Mouse (Mus musculus) MEL (cell line): Measurements from ENCODE around the gene Trip12. TPM values are rescaled to one million over a fixed set of nuclear protein-coding genes. Genes with fewer than 3 reads are reported as not detected.

ENCODE experiments used
- DNase-seq: peaks from one replicate; pipeline ENCODE4 v3.0.0; 2011; ENCODE audit warnings: low read depth, low spot score
- H3K27ac ChIP-seq: 2 replicates; pipeline ENCODE4 v1.5.1; 2012; ENCODE audit warnings: low read depth, mild to moderate bottlenecking, control low read depth, low read length, moderate library complexity; ENCODE audit not compliant: control insufficient read depth
- H3K27me3 ChIP-seq, 2 experiments: fragments of 150-350 bp in 1 of 2; sonication (generic) in 1 of 2; 2 replicates each; pipeline ENCODE4 v1.6.1; 2012; ENCODE audit warnings: low read length in 2 of 2, mild to moderate bottlenecking in 2 of 2, improper control_type of control experiment in 1 of 2, moderate library complexity in 1 of 2; ENCODE audit not compliant: insufficient read depth in 2 of 2, control insufficient read depth in 1 of 2
- H3K36me3 ChIP-seq, 2 experiments: 2 replicates each; pipeline ENCODE4 v1.6.1; 2012 to 2014; ENCODE audit warnings: low read length in 2 of 2, improper control_type of control experiment in 1 of 2, inconsistent platforms in 1 of 2, mild to moderate bottlenecking in 1 of 2; ENCODE audit not compliant: insufficient read depth in 2 of 2, control insufficient read depth in 1 of 2
- H3K4me1 ChIP-seq, 2 experiments: fragments of 150-350 bp in 1 of 2; sonication (generic) in 1 of 2; 2 replicates each; pipeline ENCODE4 v1.6.1; 2012; ENCODE audit warnings: low read length in 2 of 2, improper control_type of control experiment in 1 of 2, mild to moderate bottlenecking in 1 of 2; ENCODE audit not compliant: insufficient read depth in 2 of 2, control insufficient read depth in 1 of 2
- H3K4me3 ChIP-seq, 2 experiments: fragments of 150-350 bp in 1 of 2; sonication (generic) in 1 of 2; 2 replicates each; pipeline ENCODE4 v1.5.1; 2012; ENCODE audit warnings: low read depth in 2 of 2, low read length in 2 of 2, mild to moderate bottlenecking in 2 of 2, moderate library complexity in 2 of 2, control low read depth in 1 of 2, improper control_type of control experiment in 1 of 2; ENCODE audit not compliant: control insufficient read depth in 1 of 2, insufficient read depth in 1 of 2
- H3K79me2 ChIP-seq: 2 replicates; pipeline ENCODE4 v1.6.1; 2012; ENCODE audit warnings: mild to moderate bottlenecking, low read length, moderate library complexity; ENCODE audit not compliant: control insufficient read depth, poor library complexity, insufficient read depth
- H3K9ac ChIP-seq: 2 replicates; pipeline ENCODE4 v1.6.1; 2012; ENCODE audit warnings: low read depth, mild to moderate bottlenecking, control low read depth, low read length, moderate library complexity; ENCODE audit not compliant: control insufficient read depth, poor library complexity, severe bottlenecking
- H3K9me3 ChIP-seq: fragments of 150-350 bp; sonication (generic); replicated peaks from 2 replicates; pipeline ENCODE4 v1.6.1; 2012; ENCODE audit warnings: mild to moderate bottlenecking, low read length, improper control_type of control experiment, moderate library complexity; ENCODE audit not compliant: insufficient read depth
- BHLHE40 ChIP-seq: IDR thresholded peaks from 2 replicates; pipeline ENCODE4 v1.6.1; 2012; ENCODE audit warnings: low read depth, mild to moderate bottlenecking, inconsistent platforms, low read length, improper control_type of control experiment, borderline replicate concordance
- CHD2 ChIP-seq: IDR thresholded peaks from 2 replicates; pipeline ENCODE4 v1.6.1; 2011; ENCODE audit warnings: low read length, improper control_type of control experiment
- E2F4 ChIP-seq: IDR thresholded peaks from 2 replicates; pipeline ENCODE4 v1.6.1; 2011; ENCODE audit warnings: low read depth, low read length, improper control_type of control experiment, borderline replicate concordance
- ELF1 ChIP-seq: IDR thresholded peaks from 2 replicates; pipeline ENCODE4 v1.6.1; 2014; ENCODE audit warnings: low read depth, mild to moderate bottlenecking, inconsistent platforms, low read length, improper control_type of control experiment, moderate library complexity
- GABPA ChIP-seq: IDR thresholded peaks from 2 replicates; pipeline ENCODE4 v1.6.1; 2012; ENCODE audit warnings: low read depth, mild to moderate bottlenecking, inconsistent platforms, low read length, improper control_type of control experiment, moderate library complexity
- JUND ChIP-seq: IDR thresholded peaks from 2 replicates; pipeline ENCODE4 v1.6.1; 2011; ENCODE audit warnings: low read depth, mild to moderate bottlenecking, improper control_type of control experiment, low read length
- KAT2A ChIP-seq: conservative IDR thresholded peaks from 2 replicates; pipeline ENCODE4 v1.6.1; 2012; ENCODE audit warnings: low read depth, low read length, improper control_type of control experiment, inconsistent platforms
- MAFK ChIP-seq: IDR thresholded peaks from 2 replicates; pipeline ENCODE4 v1.6.1; 2011; ENCODE audit warnings: low read depth, mild to moderate bottlenecking, low read length, improper control_type of control experiment, borderline replicate concordance
- MAX ChIP-seq: IDR thresholded peaks from 2 replicates; pipeline ENCODE4 v1.6.1; 2011; ENCODE audit warnings: low read length, improper control_type of control experiment
- MAZ ChIP-seq: IDR thresholded peaks from 2 replicates; pipeline ENCODE4 v1.6.1; 2012; ENCODE audit warnings: low read depth, mild to moderate bottlenecking, inconsistent platforms, low read length, improper control_type of control experiment
- MYB ChIP-seq: IDR thresholded peaks from 2 replicates; pipeline ENCODE4 v1.6.1; 2011; ENCODE audit warnings: mild to moderate bottlenecking, low read depth, low read length, improper control_type of control experiment
- MYC ChIP-seq: IDR thresholded peaks from 2 replicates; pipeline ENCODE4 v1.6.1; 2011; ENCODE audit warnings: low read depth, mild to moderate bottlenecking, low read length, improper control_type of control experiment, moderate library complexity
- NRF1 ChIP-seq: IDR thresholded peaks from 2 replicates; pipeline ENCODE4 v1.6.1; 2014; ENCODE audit warnings: low read depth, mild to moderate bottlenecking, inconsistent platforms, low read length, improper control_type of control experiment, moderate library complexity; ENCODE audit not compliant: poor library complexity, insufficient read depth, severe bottlenecking
- POLR2AphosphoS2 ChIP-seq: IDR thresholded peaks from 2 replicates; pipeline ENCODE4 v1.6.1; 2011; ENCODE audit warnings: low read length, improper control_type of control experiment
- POLR2AphosphoS5 ChIP-seq: IDR thresholded peaks from 2 replicates; pipeline ENCODE4 v1.6.1; 2012; ENCODE audit warnings: low read depth, borderline replicate concordance, mild to moderate bottlenecking, inconsistent platforms, low read length, moderate library complexity, mixed read lengths
- RAD21 ChIP-seq: IDR thresholded peaks from 2 replicates; pipeline ENCODE4 v1.6.1; 2011; ENCODE audit warnings: mild to moderate bottlenecking, low read depth, low read length, improper control_type of control experiment
- TAL1 ChIP-seq: IDR thresholded peaks from 2 replicates; pipeline ENCODE4 v1.6.1; 2012; ENCODE audit warnings: mild to moderate bottlenecking, inconsistent platforms, low read length, moderate library complexity, mixed read lengths
- UBTF ChIP-seq: IDR thresholded peaks from 2 replicates; pipeline ENCODE4 v1.6.1; 2012; ENCODE audit warnings: low read depth, mild to moderate bottlenecking, inconsistent platforms, low read length, improper control_type of control experiment, moderate library complexity, borderline replicate concordance; ENCODE audit not compliant: insufficient read depth
- USF1 ChIP-seq: IDR thresholded peaks from 2 replicates; pipeline ENCODE4 v1.6.1; 2014; ENCODE audit warnings: low read depth, mild to moderate bottlenecking, inconsistent platforms, low read length, improper control_type of control experiment, moderate library complexity
- ZNF384 ChIP-seq: IDR thresholded peaks from 2 replicates; pipeline ENCODE4 v1.6.1; 2012; ENCODE audit warnings: low read depth, mild to moderate bottlenecking, inconsistent platforms, low read length, improper control_type of control experiment
- polyA plus RNA-seq, 2 experiments: library from polyadenylated mRNA; stranded (reverse) in 1 of 2; unstranded in 1 of 2; fragments of >175 nt in 1 of 2; fragments of >200 nt in 1 of 2; gene quantifications; 2 replicates each; pipeline versions ENCODE4 v1.2.1 to v1.2.4; 2012; ENCODE audit warnings: low replicate concordance in 2 of 2, low read depth in 1 of 2; ENCODE audit not compliant: insufficient read length in 2 of 2, insufficient read depth in 1 of 2, missing spikeins in 1 of 2
- total RNA-seq: library from RNA; depleted of rRNA; stranded (reverse); fragments of 300-350 nt; gene quantifications from 2 replicates; pipeline ENCODE4 v1.2.3, GENCODE M21; 2012

The Trip12 gene
- total and polyA plus RNA-seq, 3 experiments: 94.3 to 134 (median 133) TPM

DNA sequence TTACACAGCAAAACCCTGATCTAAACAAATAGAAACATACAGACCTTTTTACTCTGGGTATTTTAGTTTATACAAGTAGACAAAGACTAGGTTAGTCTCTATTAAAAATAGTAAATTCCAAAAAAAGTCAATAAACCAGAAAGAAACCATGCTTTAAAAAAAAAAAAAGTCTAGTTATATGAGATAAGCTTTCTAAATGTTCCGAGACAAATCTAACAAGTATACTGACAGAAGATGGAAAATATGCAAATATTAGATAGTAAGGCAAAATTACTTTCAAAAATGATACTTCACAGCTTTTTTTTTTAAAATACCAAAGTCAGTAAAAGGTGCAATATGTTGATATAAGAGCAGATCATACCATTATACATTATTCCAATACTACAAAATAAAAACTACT lies 22.7 kb downstream of the Trip12 start:
- Histone ChIP-seq H3K79me2 (peaks cover 19% of the 10 kb centered on the region), H3K4me3 (no peak overlapping the region), H3K4me1 (no peaks in the 10 kb centered on the region), H3K27ac (no peak overlapping the region), H3K27me3 (no peaks in the 10 kb centered on the region), H3K9ac (no peak overlapping the region), H3K36me3 (peaks cover 6 to 26% of the 10 kb centered on the region in 2 experiments), H3K9me3 (no peaks in the 10 kb centered on the region)
- DNase-seq: no peak
- no peak for TF ChIP-seq JUND
- no peak for TF ChIP-seq MAX
- no peak for TF ChIP-seq GABPA
- TF ChIP-seq BHLHE40: no peak
- TF ChIP-seq POLR2AphosphoS2: no peak
- TF ChIP-seq UBTF: no peak
- TF ChIP-seq CHD2: no peak
- TF ChIP-seq NRF1: no peak
- TF ChIP-seq E2F4: no peak
- no peak for TF ChIP-seq USF1
- no peak for TF ChIP-seq KAT2A
- no peak for TF ChIP-seq MYC
- TF ChIP-seq MYB: no peak
- no peak for TF ChIP-seq RAD21
- TF ChIP-seq ELF1: no peak
- no peak for TF ChIP-seq MAFK

DNA sequence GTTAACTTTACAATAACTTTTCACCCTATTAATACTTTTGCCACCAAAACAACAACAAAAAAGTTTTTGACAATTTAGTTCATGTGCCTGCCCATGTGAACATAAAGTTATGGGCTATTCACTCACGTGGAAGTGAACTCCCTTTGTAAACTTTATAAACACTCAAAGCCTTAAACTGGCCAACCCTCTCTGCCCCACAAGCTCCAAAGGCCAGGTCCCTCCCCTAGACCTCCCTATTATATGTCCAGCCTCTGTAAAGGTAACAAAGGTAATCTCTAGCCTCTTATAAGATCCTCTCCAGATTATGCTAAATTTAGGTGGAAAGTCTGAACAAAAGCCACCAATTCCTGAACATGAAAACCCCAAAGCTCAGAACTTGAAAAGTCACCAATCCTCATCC lies 36.5 kb downstream of the Trip12 start:
- Histone ChIP-seq H3K36me3 (peaks cover 10 to 39% of the 10 kb centered on the region in 2 experiments), H3K4me3 (no peak overlapping the region), H3K9me3 (no peaks in the 10 kb centered on the region), H3K9ac (no peak overlapping the region), H3K27ac (no peak overlapping the region), H3K79me2 (peaks cover 21% of the 10 kb centered on the region), H3K4me1 (peaks cover 4 to 22% of the 10 kb centered on the region in 2 experiments; a peak in 3 of 4 replicates), H3K27me3 (no peaks in the 10 kb centered on the region)
- no peak for DNase-seq
- TF ChIP-seq MAZ (no peak), RAD21 (no peak), MAFK (no peak), E2F4 (no peak), TAL1 (no peak), ZNF384 (no peak), POLR2AphosphoS5 (no peak), USF1 (no peak)
